Comparison of ENCODE assay signal across 9 mouse cellular contexts in genomic region chr11:115692800-115693199, GRCm38 (mm10). TPM values are rescaled to one million over a fixed set of nuclear protein-coding genes. Genes with fewer than 3 reads are reported as not detected.
DNase-seq lines count a peak whose midpoint lies in the region; ATAC-seq and TF ChIP-seq lines count a peak whose summit lies in the region.
"Had no signal": no experiment of that assay in that cellular context is flagged by ENCODE, and none has a peak within 500 bp of the region (broad histone marks: within the 10 kb centered on the region; RNA-seq: fewer than 3 reads in every experiment).

No protein-coding gene starts in this region.

- no peak overlapping the region for H3K9ac ChIP-seq in kidney, embryonic 14.5 days (ENCODE audit: low read depth, low read length)
- H3K9ac ChIP-seq in liver, adult 2 months (ENCODE audit: low read depth, low read length), result peak overlapping the region; percentile 31
- H3K9ac ChIP-seq in hindbrain, embryonic 12.5 days, result no peak overlapping the region

- H3K36me3 ChIP-seq in kidney, embryonic 14.5 days (ENCODE audit: control insufficient read depth, insufficient read depth, low read length), result peaks cover 13% of the 10 kb centered on the region; the same call in 1 of the 2 replicates
- no peaks in the 10 kb centered on the region for H3K36me3 ChIP-seq in liver, adult 2 months (ENCODE audit: control insufficient read depth, insufficient read depth, low read length)
- peaks cover 15% of the 10 kb centered on the region for H3K36me3 ChIP-seq in hindbrain, embryonic 12.5 days

- DNase-seq in kidney, adult 9 months, result peak; percentile 50
- peak; percentile 55 for DNase-seq in c-Kit-positive CD71-negative TER-119-negative erythroid progenitor cells, embryonic 14.5 days (ENCODE audit: low read depth)
- DNase-seq in liver, adult 2 months (ENCODE audit: extremely low read depth, low read depth, low spot score), result peak; percentile 68
- no peak for DNase-seq in right cerebral cortex, adult 18-20 months
- no peak for DNase-seq in frontal cortex, postnatal 14 days (ENCODE audit: low spot score in 2 of 2)
- DNase-seq: embryo, embryonic 11 days had no signal

- H3K4me3 ChIP-seq in kidney, embryonic 14.5 days (ENCODE audit: low read length), result no peak overlapping the region
- H3K4me3 ChIP-seq in liver, adult 2 months (ENCODE audit: insufficient read depth, low read depth, low read length), result no peak overlapping the region
- H3K4me3 ChIP-seq in olfactory bulb, adult 2 months (ENCODE audit: insufficient read depth, low read depth, low read length), result no peak overlapping the region
- H3K4me3 ChIP-seq in hindbrain, embryonic 12.5 days, result no peak overlapping the region

- no peaks in the 10 kb centered on the region for H3K9me3 ChIP-seq in kidney, embryonic 14.5 days (ENCODE audit: control insufficient read depth, low read length)
- no peaks in the 10 kb centered on the region for H3K9me3 ChIP-seq in hindbrain, embryonic 12.5 days (replicated peaks)

- no peak for TF ChIP-seq POLR2A in liver, adult 2 months (IDR thresholded peaks at IDR 0.05; ENCODE audit: extremely low read depth, insufficient read depth, low read length)
- TF ChIP-seq POLR2A in olfactory bulb, adult 2 months (IDR thresholded peaks at IDR 0.05; ENCODE audit: insufficient read depth, low read depth, low read length), result no peak

- WGBS in kidney, embryonic 14.5 days, result 35% methylated on average over 5 of the region's 5 CpGs
- 31% methylated on average over 5 of the region's 5 CpGs for WGBS in liver, adult 2 months
- 48% methylated on average over 5 of the region's 5 CpGs for WGBS in olfactory bulb, adult 2 months
- 74% methylated on average over 5 of the region's 5 CpGs for WGBS in hindbrain, embryonic 12.5 days

- no peak overlapping the region for H3K4me2 ChIP-seq in kidney, embryonic 14.5 days (replicated peaks; ENCODE audit: low read depth, low read length)
- no peak overlapping the region for H3K4me2 ChIP-seq in hindbrain, embryonic 12.5 days (replicated peaks)

- no peak overlapping the region; the same call in 1 of the 2 replicates for H3K27ac ChIP-seq in kidney, embryonic 14.5 days (ENCODE audit: low read depth, low read length)
- H3K27ac ChIP-seq in liver, adult 2 months (replicated peaks; ENCODE audit: insufficient read depth, low read depth, low read length), result peak overlapping the region; percentile 78
- peak overlapping the region; percentile 64 for H3K27ac ChIP-seq in olfactory bulb, adult 2 months (ENCODE audit: insufficient read depth, low read depth, low read length)
- H3K27ac ChIP-seq in hindbrain, embryonic 12.5 days, result no peak overlapping the region

- H3K27me3 ChIP-seq in kidney, embryonic 14.5 days (ENCODE audit: control insufficient read depth, insufficient read depth, low read length), result no peaks in the 10 kb centered on the region
- H3K27me3 ChIP-seq in liver, adult 2 months (ENCODE audit: control insufficient read depth, insufficient read depth, low read length), result no peaks in the 10 kb centered on the region
- H3K27me3 ChIP-seq in hindbrain, embryonic 12.5 days, result no peaks in the 10 kb centered on the region

- no peaks in the 10 kb centered on the region for H3K4me1 ChIP-seq in kidney, embryonic 14.5 days (ENCODE audit: control insufficient read depth, insufficient read depth, low read length)
- peaks cover 46% of the 10 kb centered on the region for H3K4me1 ChIP-seq in liver, adult 2 months (ENCODE audit: control insufficient read depth, insufficient read depth, low read length)
- peaks cover 26% of the 10 kb centered on the region for H3K4me1 ChIP-seq in olfactory bulb, adult 2 months (ENCODE audit: control insufficient read depth, insufficient read depth, low read length)
- H3K4me1 ChIP-seq in hindbrain, embryonic 12.5 days, result peaks cover 14% of the 10 kb centered on the region

- no peak for TF ChIP-seq CTCF in liver, adult 2 months (IDR thresholded peaks at IDR 0.05; ENCODE audit: low read depth, low read length)
- TF ChIP-seq CTCF in olfactory bulb, adult 2 months (IDR thresholded peaks at IDR 0.05; ENCODE audit: insufficient read depth, low read depth, low read length), result no peak

- H3K79me2 ChIP-seq in liver, adult 2 months (ENCODE audit: control insufficient read depth, insufficient read depth, low read length), result peaks cover 38% of the 10 kb centered on the region

- no peak for ATAC-seq in kidney, embryonic 14.5 days (ENCODE audit: low FRiP score, low TSS enrichment)
- ATAC-seq in hindbrain, embryonic 12.5 days (ENCODE audit: low FRiP score), result no peak

RNA-seq across cellular contexts. Expression of gene Grb2, which starts 15.6 kb away (rescaled TPM):
- 47.7 and 53.0 TPM in 2 replicates for polyA plus RNA-seq in kidney, embryonic 14.5 days (2014; fragmentation: Nextera tagmentation; extraction: Ambion mirVana)
- 14.7 and 17.3 TPM in 2 replicates for total RNA-seq in liver, adult 2 months (2014; rRNA removed)
- polyA plus RNA-seq in liver, adult 2 months (2012; rRNA removed), result 27.7 and 28.4 TPM in 2 replicates
- polyA plus RNA-seq in olfactory bulb, adult 2 months (2012; ENCODE audit: insufficient read depth, insufficient read length, low replicate concordance, missing spikeins), result 264 TPM in 1 of 2 replicates, not detected in the other
- 151 and 164 TPM in 2 replicates for polyA plus RNA-seq in hindbrain, embryonic 12.5 days (2016; fragmentation: Nextera tagmentation; extraction: Ambion mirVana)

Comparison
In these comparisons a context has a peak if more than half of its experiments do, and no peak if none do; other contexts are left out.
1. DNase-seq: peak in kidney, adult 9 months (single experiment), c-Kit-positive CD71-negative TER-119-negative erythroid progenitor cells, embryonic 14.5 days (single experiment) and liver, adult 2 months (single experiment); none in right cerebral cortex, adult 18-20 months (single experiment) and frontal cortex, postnatal 14 days (0 of 2).
2. H3K27ac ChIP-seq: peak in liver, adult 2 months (single experiment) and olfactory bulb, adult 2 months (single experiment); none in kidney, embryonic 14.5 days (single experiment) and hindbrain, embryonic 12.5 days (single experiment).